Mouse (Mus musculus) megakaryocyte progenitor cell, adult 5-6 weeks (primary cell): ENCODE results near the gene 2610301B20Rik. TPM values are rescaled to one million over a fixed set of nuclear protein-coding genes. Genes with fewer than 3 reads are reported as not detected.
"Not testable (repeated sequence)": the region's sequence is repeated elsewhere in the genome, so short reads cannot be mapped to it uniquely, and the experiment has no call there.

ENCODE experiments used
- ATAC-seq: replicated peaks from 2 replicates; pipeline ENCODE4 v1.8.0; 2016; ENCODE audit warnings: mild to moderate bottlenecking, moderate TSS enrichment, inconsistent platforms; ENCODE audit not compliant: poor library complexity
- total RNA-seq, 2 experiments: library from RNA; stranded (forward) in 1 of 2; stranded (reverse) in 1 of 2; fragments of 157-497, 149-512 nt in 1 of 2; fragments of 200-1000 nt in 1 of 2; gene quantifications; 2 replicates each; pipeline versions ENCODE4 v1.2.3 to v1.2.4; 2015 to 2017

The 2610301B20Rik gene
- 25.4 and 28.4 TPM in 2 replicates for total RNA-seq (2015)
- 6.3 and 9.8 TPM in 2 replicates for total RNA-seq (2017)

- peak; percentile 70 for ATAC-seq
These were observed at the start of gene 2610301B20Rik for GRCm38 (mm10) chr4:10873920-10874665. 2610301B20Rik (plus strand) TSS chr4:10874498.

GRCm38 (mm10) chr4:10833273-10833672, 41.0 kb upstream of the 2610301B20Rik start:
- 0 out of 2 replicates have a peak, but pooled peaks have one; percentile 11 for ATAC-seq

GRCm38 (mm10) chr4:10835252-10836051, 38.8 kb upstream of the 2610301B20Rik start:
- ATAC-seq = peak; percentile 55

GRCm38 (mm10) chr4:10845848-10846247, 28.4 kb upstream of the 2610301B20Rik start:
- no peak for ATAC-seq

- ATAC-seq = no peak
These were observed 24.5 kb upstream of the 2610301B20Rik start for GRCm38 (mm10) chr4:10849812-10850211.

GRCm38 (mm10) chr4:10851013-10851412, 23.3 kb upstream of the 2610301B20Rik start:
- ATAC-seq = no peak

- no peak for ATAC-seq
These were observed 15.1 kb upstream of the 2610301B20Rik start for GRCm38 (mm10) chr4:10859174-10859573.

- ATAC-seq = no peak
These were observed 14.3 kb upstream of the 2610301B20Rik start for GRCm38 (mm10) chr4:10859911-10860581.

GRCm38 (mm10) chr4:10860825-10861224, 13.5 kb upstream of the 2610301B20Rik start:
- no peak for ATAC-seq

- ATAC-seq = not testable (repeated sequence)
These were observed 11.4 kb upstream of the 2610301B20Rik start for GRCm38 (mm10) chr4:10862882-10863281.

- ATAC-seq = no peak
These were observed 2.1 kb upstream of the 2610301B20Rik start for GRCm38 (mm10) chr4:10872231-10872630.

- ATAC-seq = no peak
These were observed 1.4 kb upstream of the 2610301B20Rik start for GRCm38 (mm10) chr4:10872685-10873539.

- peak; percentile 9; the same call in 1 of the 2 replicates for ATAC-seq
These were observed 764 bp upstream of the 2610301B20Rik start for GRCm38 (mm10) chr4:10873549-10873919.

GRCm38 (mm10) chr4:10874718-10875121, 422 bp downstream of the 2610301B20Rik start:
- ATAC-seq = peak; percentile 56

- peak; percentile 51 for ATAC-seq
These were observed 1.1 kb downstream of the 2610301B20Rik start for GRCm38 (mm10) chr4:10875407-10875806.

- ATAC-seq = no peak
These were observed 2.8 kb downstream of the 2610301B20Rik start for GRCm38 (mm10) chr4:10877057-10877456.

GRCm38 (mm10) chr4:10883740-10884408, 9.6 kb downstream of the 2610301B20Rik start:
- no peak for ATAC-seq

GRCm38 (mm10) chr4:10888835-10889234, 14.5 kb downstream of the 2610301B20Rik start:
- ATAC-seq = no peak

GRCm38 (mm10) chr4:10896262-10896661, 22.0 kb downstream of the 2610301B20Rik start:
- no peak for ATAC-seq

GRCm38 (mm10) chr4:10896859-10897258, 22.6 kb downstream of the 2610301B20Rik start:
- ATAC-seq = peak; percentile 92
